Mouse (Mus musculus) E14TG2a.4 (cell line): ENCODE data around the gene Nfib.

Experiments used
- H3K27me3 ChIP-seq: 2 replicates; pipeline ENCODE4 v1.6.1; 2014; ENCODE audit warnings: low read length, control low read depth; ENCODE audit not compliant: insufficient read depth
- H3K36me3 ChIP-seq: 2 replicates; pipeline ENCODE4 v1.6.1; 2014; ENCODE audit warnings: low read length, control low read depth; ENCODE audit not compliant: insufficient read depth
- H3K4me1 ChIP-seq: replicated peaks from 2 replicates; pipeline ENCODE4 v1.6.1; 2014; ENCODE audit warnings: low read depth, low read length, control low read depth
- H3K4me3 ChIP-seq: replicated peaks from 2 replicates; pipeline ENCODE4 v1.5.1; 2014; ENCODE audit warnings: mild to moderate bottlenecking, low read length
- H3K9me3 ChIP-seq: 2 replicates; pipeline ENCODE4 v1.6.1; 2014; ENCODE audit warnings: low read length, control low read depth
- CTCF ChIP-seq: conservative IDR thresholded peaks from 2 replicates; pipeline ENCODE4 v1.5.1; 2014; ENCODE audit warnings: low read length
- NANOG ChIP-seq: IDR thresholded peaks from 2 replicates; pipeline ENCODE4 v1.6.1; 2014; ENCODE audit warnings: borderline replicate concordance, low read length, mixed read lengths
- POU5F1 ChIP-seq: IDR thresholded peaks from 2 replicates; pipeline ENCODE4 v1.6.1; 2014; ENCODE audit warnings: low read length, borderline replicate concordance

Nfib gene

DNA sequence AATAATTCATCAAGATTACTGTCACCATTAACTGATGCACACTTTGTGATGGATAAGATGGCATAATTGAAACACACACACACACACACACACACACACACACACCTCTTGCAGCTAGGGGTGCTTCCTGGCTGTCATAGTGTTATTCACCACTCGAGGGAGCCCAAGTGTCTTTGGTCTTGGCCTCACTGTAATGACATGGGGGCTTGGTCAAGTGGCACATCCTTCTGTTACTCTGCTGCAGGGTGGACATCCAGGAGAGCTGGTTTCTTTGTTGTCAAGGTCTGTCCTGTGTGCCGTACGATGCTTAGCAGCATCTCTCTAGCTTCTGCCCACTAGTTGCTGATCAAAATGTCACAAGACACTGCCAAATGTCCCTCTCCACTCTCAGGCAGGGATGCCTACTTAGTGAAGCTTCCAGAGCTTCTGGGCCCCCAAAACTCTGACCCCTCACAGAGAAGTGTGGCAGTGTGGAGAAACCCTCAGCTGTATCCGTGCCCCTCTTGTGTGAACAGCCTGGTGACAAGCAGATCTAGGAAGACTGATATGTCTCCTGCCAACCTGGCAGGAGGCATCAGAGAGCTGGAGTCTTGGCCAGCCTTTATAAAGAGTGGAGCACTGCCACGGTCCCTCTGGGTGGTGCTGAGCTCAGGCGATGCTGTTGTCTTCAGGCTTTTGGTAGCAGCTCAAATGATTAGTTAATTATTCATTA lies 62.4 kb downstream of the Nfib start:
- Histone ChIP-seq H3K36me3 (no peaks in the 10 kb centered on the region), H3K4me3 (no peak overlapping the region), H3K27me3 (no peaks in the 10 kb centered on the region; the same call in 1 of the 2 replicates), H3K4me1 (no peaks in the 10 kb centered on the region), H3K9me3 (no peaks in the 10 kb centered on the region)
- TF ChIP-seq CTCF, result peak; percentile 49
- no peak for TF ChIP-seq POU5F1

DNA sequence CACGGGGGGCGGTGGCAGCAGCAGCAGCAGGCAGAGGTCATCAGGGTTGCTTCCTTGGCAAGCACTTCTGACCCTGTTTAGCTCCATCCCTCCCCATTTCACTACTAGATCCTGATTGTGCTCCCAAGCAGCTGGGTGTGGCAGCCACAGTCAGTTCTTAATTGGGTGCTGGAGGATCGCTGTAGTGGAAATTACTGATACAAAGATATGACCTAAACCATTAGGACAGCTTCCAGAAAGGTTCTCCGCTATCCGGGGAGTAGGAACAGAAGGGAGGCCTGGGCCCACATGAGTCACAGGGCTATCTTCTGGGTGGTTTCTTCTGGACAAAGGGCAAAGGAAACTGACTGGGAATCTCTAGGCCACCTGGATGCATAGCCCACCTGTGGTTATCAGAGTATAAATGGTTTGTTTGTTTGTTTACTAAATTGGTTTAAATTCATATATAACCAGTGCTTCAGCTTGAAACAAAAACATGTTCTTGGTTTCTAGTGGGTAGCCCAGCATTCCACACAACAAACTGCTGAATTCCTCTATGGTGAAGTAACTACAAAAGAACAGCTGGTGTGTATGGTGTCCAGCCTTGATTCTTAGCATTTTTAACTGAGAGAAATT lies 64.4 kb downstream of the Nfib start:
- Histone ChIP-seq H3K36me3 (no peaks in the 10 kb centered on the region), H3K27me3 (no peaks in the 10 kb centered on the region; the same call in 1 of the 2 replicates)
- TF ChIP-seq POU5F1 (no peak), CTCF (no peak), NANOG (no peak)

GRCm38 (mm10) chr4:82638251-82638650 lies 67.3 kb downstream of the Nfib start:
- TF ChIP-seq CTCF, result no peak
- TF ChIP-seq NANOG, result no peak
- TF ChIP-seq POU5F1, result no peak
- H3K4me1 ChIP-seq, result no peaks in the 10 kb centered on the region
- no peaks in the 10 kb centered on the region for H3K36me3 ChIP-seq
- H3K9me3 ChIP-seq, result peaks cover 16% of the 10 kb centered on the region
- H3K27me3 ChIP-seq, result no peaks in the 10 kb centered on the region
- H3K4me3 ChIP-seq, result no peak overlapping the region

More for the DNA sequence above, 64.4 kb downstream of the Nfib start:
- Histone ChIP-seq H3K4me3 (no peak overlapping the region), H3K4me1 (no peaks in the 10 kb centered on the region), H3K9me3 (peaks cover 4% of the 10 kb centered on the region; the same call in 1 of the 2 replicates)

DNA sequence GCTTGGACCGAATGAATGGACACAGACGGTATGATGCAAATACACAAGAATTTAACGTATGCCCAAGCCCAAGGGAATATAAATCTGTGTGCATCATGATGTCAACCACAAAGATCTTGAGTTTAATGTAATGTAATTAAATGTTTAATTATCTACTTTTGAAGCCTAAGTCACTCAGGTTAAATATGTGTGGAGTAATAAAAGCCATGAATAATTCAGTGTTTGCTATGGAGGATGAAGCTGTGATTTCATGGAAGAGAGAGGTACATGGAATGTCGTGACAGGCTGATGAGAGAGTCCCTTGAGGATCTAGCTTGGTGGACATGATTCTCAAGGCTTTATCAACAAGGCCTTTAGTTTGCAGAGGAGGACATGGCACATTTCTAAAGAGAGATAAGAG lies 67.9 kb downstream of the Nfib start:
- Histone ChIP-seq H3K9me3 (peaks cover 16% of the 10 kb centered on the region), H3K4me1 (no peaks in the 10 kb centered on the region), H3K36me3 (no peaks in the 10 kb centered on the region), H3K27me3 (no peaks in the 10 kb centered on the region), H3K4me3 (no peak overlapping the region)
- TF ChIP-seq CTCF (no peak), POU5F1 (no peak), NANOG (no peak)

GRCm38 (mm10) chr4:82636658-82637057 lies 68.9 kb downstream of the Nfib start:
- TF ChIP-seq POU5F1, result no peak
- TF ChIP-seq NANOG, result no peak
- TF ChIP-seq CTCF, result no peak
- peaks cover 16% of the 10 kb centered on the region for H3K9me3 ChIP-seq
- H3K27me3 ChIP-seq, result no peaks in the 10 kb centered on the region

DNA sequence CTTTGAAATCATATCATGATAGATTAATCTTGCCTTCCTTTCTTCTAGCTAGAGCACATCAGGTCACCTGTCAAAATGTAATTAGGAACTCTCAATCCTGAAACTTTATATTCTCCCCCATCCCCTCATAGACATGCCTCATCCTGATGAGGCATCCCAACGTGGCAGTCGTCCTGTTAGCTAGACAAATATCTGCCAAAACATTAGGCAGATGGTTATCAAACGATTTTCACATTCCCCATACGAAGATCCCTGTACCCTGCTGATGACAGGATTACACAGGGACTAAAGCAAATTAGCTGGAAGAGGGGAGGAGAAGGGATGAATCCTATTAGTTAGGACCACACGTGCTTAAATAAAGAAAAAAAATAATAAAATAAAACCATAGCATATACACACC lies 69.7 kb downstream of the Nfib start:
- no peaks in the 10 kb centered on the region for H3K4me1 ChIP-seq
- H3K36me3 ChIP-seq, result no peaks in the 10 kb centered on the region
- no peak overlapping the region for H3K4me3 ChIP-seq
- H3K9me3 ChIP-seq, result peaks cover 16% of the 10 kb centered on the region
- no peaks in the 10 kb centered on the region for H3K27me3 ChIP-seq
- no peak for TF ChIP-seq NANOG
- no peak for TF ChIP-seq POU5F1
- TF ChIP-seq CTCF, result no peak

More at GRCm38 (mm10) chr4:82636658-82637057, 68.9 kb downstream of the Nfib start:
- Histone ChIP-seq H3K36me3 (no peaks in the 10 kb centered on the region), H3K4me3 (no peak overlapping the region), H3K4me1 (no peaks in the 10 kb centered on the region)

DNA sequence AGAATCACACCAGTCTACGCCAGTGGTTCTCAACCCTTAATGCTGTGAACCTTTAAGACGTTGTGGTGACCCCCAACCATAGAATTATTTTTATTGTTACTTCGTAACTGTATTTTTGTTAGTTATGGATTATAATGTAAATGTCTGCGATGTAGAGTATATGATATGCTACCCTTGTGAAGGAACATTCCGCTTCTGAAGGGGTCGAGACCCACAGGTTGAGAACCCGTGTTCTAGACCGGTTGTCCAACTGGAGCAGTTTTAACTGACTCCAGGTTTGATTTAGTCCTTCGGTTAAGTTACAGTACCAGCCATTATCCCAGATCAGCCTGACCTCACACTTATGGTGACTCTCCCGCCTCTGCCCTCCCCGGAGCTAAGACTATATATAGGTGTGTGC lies 70.4 kb downstream of the Nfib start:
- Histone ChIP-seq H3K36me3 (no peaks in the 10 kb centered on the region), H3K27me3 (no peaks in the 10 kb centered on the region), H3K9me3 (peaks cover 16% of the 10 kb centered on the region), H3K4me1 (no peaks in the 10 kb centered on the region), H3K4me3 (no peak overlapping the region)
- TF ChIP-seq POU5F1, result no peak
- TF ChIP-seq NANOG, result no peak
- TF ChIP-seq CTCF, result no peak

- Histone ChIP-seq H3K4me3 (no peak overlapping the region), H3K36me3 (no peaks in the 10 kb centered on the region), H3K4me1 (no peaks in the 10 kb centered on the region), H3K27me3 (no peaks in the 10 kb centered on the region), H3K9me3 (peaks cover 16% of the 10 kb centered on the region)
- no peak for TF ChIP-seq CTCF
- TF ChIP-seq POU5F1, result no peak
- no peak for TF ChIP-seq NANOG
Observed at GRCm38 (mm10) chr4:82634365-82634764, 71.2 kb downstream of the Nfib start.
